Mouse (Mus musculus) megakaryocyte, embryonic 14.5 days (primary cell): Measurements from ENCODE around the gene Tfap2a.

ENCODE experiments used
- FLI1 ChIP-seq: IDR thresholded peaks from 2 replicates; pipeline ENCODE4 v1.6.1; 2012; ENCODE audit warnings: low read length, inconsistent platforms, mixed read lengths
- GATA1 ChIP-seq: IDR thresholded peaks from 3 replicates; pipeline ENCODE4 v1.6.1; 2012; ENCODE audit warnings: mixed read lengths, low read length, inconsistent platforms, borderline replicate concordance

GRCm38 (mm10) chr13:40702361-40703122 is 35.6 kb downstream of the Tfap2a start:
- no peak for TF ChIP-seq GATA1
- TF ChIP-seq FLI1 = no peak
